Mouse (Mus musculus): ENCODE measurements around the gene Vwa7.

DNA sequence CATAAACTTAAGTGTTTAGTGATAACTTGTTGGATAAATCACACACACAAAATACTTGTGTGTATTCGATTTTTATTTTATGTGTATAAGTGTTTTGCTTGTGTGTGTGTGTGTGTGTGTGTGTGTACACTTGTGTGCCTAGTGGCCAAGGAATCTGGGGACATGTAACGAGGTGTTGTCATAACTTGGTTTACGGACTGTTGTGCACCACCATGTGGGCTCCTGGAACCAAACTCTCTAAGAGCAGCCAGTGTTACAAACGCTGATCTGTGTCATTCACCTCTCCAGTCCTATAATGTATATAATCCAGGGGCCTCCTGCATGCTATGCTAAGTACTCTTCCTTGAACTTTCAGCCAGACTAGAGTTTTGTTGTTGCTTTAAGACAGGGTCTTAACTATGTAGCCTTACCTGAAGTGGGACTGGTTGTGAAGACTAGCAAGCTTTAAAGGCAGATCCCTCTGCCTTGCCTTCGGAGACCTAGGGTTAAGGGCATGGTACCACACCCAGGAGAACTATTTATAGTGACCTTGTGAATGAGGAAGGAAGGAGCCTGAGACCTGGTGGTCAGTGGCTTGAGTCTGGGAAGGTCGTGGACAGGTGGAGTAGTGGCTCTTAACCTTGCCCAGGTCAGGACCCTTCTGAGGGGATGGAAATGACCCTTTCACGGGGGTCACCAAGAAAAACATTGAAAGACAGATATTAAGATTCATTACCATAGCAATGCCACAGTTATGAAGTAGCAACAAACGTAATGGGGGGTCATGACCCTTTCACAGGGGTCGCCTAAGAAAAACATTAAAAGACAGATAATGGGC lies 13.1 kb upstream of the Vwa7 start:
- TF ChIP-seq CTCF (conservative IDR thresholded peaks at IDR 0.05; ENCODE audit: low read length) (no peak), NANOG (IDR thresholded peaks at IDR 0.05; ENCODE audit: borderline replicate concordance, low read length) (no peak)

Measured in E14TG2a.4 (cell line).